ENCODE assay signal across 8 mouse cellular contexts in the genomic region with DNA sequence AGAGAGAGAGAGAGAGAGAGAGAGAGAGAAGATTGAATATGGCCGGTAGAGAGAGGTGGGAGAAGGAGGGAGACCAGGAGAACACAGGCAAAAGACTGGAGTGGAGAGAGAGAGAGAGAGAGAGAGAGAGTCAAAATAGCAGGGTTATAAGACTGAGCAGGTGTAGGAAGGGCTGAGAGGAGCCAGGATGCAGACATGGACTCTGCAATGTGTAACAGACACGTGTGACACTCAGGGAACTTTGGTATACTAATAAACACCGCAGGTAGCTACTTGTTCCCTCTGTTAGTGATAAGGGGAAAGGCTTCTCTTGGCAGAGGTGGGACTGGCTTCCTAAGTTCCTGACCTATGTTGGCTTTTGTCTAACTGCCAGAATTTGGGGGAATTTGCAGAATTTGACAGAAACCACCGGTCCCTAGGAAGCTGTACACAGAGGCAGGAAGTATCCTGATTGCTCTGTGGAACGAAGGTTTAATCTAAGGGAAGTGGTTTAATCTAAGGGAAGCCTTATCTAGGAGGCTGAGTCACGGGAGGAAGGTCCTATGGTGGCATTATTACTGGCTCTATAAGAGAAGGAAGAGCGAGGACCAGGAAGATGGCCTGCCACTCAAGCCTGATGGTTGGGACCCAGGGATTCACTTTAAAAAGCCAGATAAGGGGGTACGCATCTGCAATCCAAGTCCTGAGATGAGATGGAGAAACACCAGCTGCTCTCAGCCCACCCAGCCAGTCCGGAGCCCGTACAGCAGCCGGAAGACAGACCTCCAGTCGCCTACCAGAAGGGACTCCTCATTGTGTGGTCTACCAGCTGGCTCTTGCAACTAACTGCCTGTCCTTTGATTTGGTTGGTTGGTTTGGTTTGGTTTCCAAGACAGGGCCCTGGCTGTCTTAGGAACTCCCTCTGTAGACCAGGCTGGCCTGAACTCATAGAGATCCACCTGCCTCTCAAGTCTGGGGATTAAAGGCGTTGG. TPM values are rescaled to one million over a fixed set of nuclear protein-coding genes. Genes with fewer than 3 reads are reported as not detected.
DNase-seq lines count a peak whose midpoint lies in the region; ATAC-seq and TF ChIP-seq lines count a peak whose summit lies in the region.

No protein-coding gene starts in this region.

- H3K27ac ChIP-seq in cerebellum, adult 2 months (ENCODE audit: insufficient read depth, low read length) = no peak overlapping the region
- H3K27ac ChIP-seq in embryonic facial prominence, embryonic 14.5 days (replicated peaks; ENCODE audit: low read depth, low read length) = no peak overlapping the region
- H3K27ac ChIP-seq in intestine, embryonic 14.5 days (ENCODE audit: low read depth) = peak overlapping the region; percentile 73; the same call in 1 of the 2 replicates

- WGBS in cerebellum, adult 2 months = 51% methylated on average over 13 of the region's 13 CpGs
- 64% methylated on average over 13 of the region's 13 CpGs for WGBS in embryonic facial prominence, embryonic 14.5 days
- WGBS in intestine, embryonic 14.5 days = 45% methylated on average over 13 of the region's 13 CpGs

- H3K9me3 ChIP-seq in embryonic facial prominence, embryonic 14.5 days (ENCODE audit: control insufficient read depth, low read length) = no peaks in the 10 kb centered on the region
- H3K9me3 ChIP-seq in intestine, embryonic 14.5 days (ENCODE audit: control insufficient read depth, low read length) = no peaks in the 10 kb centered on the region

- no peaks in the 10 kb centered on the region for H3K27me3 ChIP-seq in cerebellum, adult 2 months (ENCODE audit: control insufficient read depth, insufficient read depth, low read length)
- H3K27me3 ChIP-seq in embryonic facial prominence, embryonic 14.5 days (replicated peaks; ENCODE audit: control insufficient read depth, insufficient read depth, low read length) = no peaks in the 10 kb centered on the region
- no peaks in the 10 kb centered on the region for H3K27me3 ChIP-seq in intestine, embryonic 14.5 days (replicated peaks; ENCODE audit: control insufficient read depth, insufficient read depth, low read length)

- H3K9ac ChIP-seq in embryonic facial prominence, embryonic 14.5 days (ENCODE audit: low read depth, low read length) = peak overlapping the region; percentile 61; the same call in 1 of the 2 replicates
- no peak overlapping the region for H3K9ac ChIP-seq in intestine, embryonic 14.5 days (ENCODE audit: low read length)

- peaks cover 3% of the 10 kb centered on the region for H3K4me1 ChIP-seq in cerebellum, adult 2 months (ENCODE audit: control insufficient read depth, insufficient read depth, low read length)
- H3K4me1 ChIP-seq in embryonic facial prominence, embryonic 14.5 days (ENCODE audit: control insufficient read depth, insufficient read depth, low read length) = peaks cover 8% of the 10 kb centered on the region; the same call in 1 of the 2 replicates
- peaks cover 20% of the 10 kb centered on the region for H3K4me1 ChIP-seq in intestine, embryonic 14.5 days (replicated peaks; ENCODE audit: control insufficient read depth, insufficient read depth, low read length)

- H3K36me3 ChIP-seq in embryonic facial prominence, embryonic 14.5 days (ENCODE audit: control insufficient read depth, insufficient read depth, low read length) = no peaks in the 10 kb centered on the region
- no peaks in the 10 kb centered on the region for H3K36me3 ChIP-seq in intestine, embryonic 14.5 days (ENCODE audit: control insufficient read depth, insufficient read depth, low read length)

- DNase-seq in cerebellum, adult 2 months = no peak
- no peak for DNase-seq in cerebellum, postnatal 36 days
- DNase-seq in embryonic facial prominence, embryonic 14.5 days (ENCODE audit: low spot score) = no peak
- DNase-seq in intestine, embryonic 14.5 days (ENCODE audit: low spot score) = no peak
- DNase-seq in lung, postnatal 14 days = peak; percentile 18
- no peak for DNase-seq in urinary bladder, postnatal 36 days (ENCODE audit: low spot score in 2 of 2)
- DNase-seq in ovary, postnatal 14 days (ENCODE audit: low spot score) = no peak

- ATAC-seq in embryonic facial prominence, embryonic 14.5 days (ENCODE audit: low read depth) = no peak
- ATAC-seq in intestine, embryonic 14.5 days (replicated peaks; ENCODE audit: low FRiP score, low TSS enrichment, low read depth) = no peak
- ATAC-seq in erythroblast, adult 5-6 weeks (replicated peaks; ENCODE audit: low FRiP score, poor library complexity, severe bottlenecking) = no peak

- no peak for TF ChIP-seq CTCF in cerebellum, adult 2 months (IDR thresholded peaks at IDR 0.05; ENCODE audit: borderline replicate concordance, insufficient read depth, low read depth, low read length)

- peak overlapping the region; percentile 92 for H3K4me2 ChIP-seq in embryonic facial prominence, embryonic 14.5 days (ENCODE audit: low read depth, low read length)
- H3K4me2 ChIP-seq in intestine, embryonic 14.5 days (ENCODE audit: low read length) = peak overlapping the region; percentile 79

- peak overlapping the region; percentile 62 for H3K4me3 ChIP-seq in cerebellum, adult 2 months (replicated peaks; ENCODE audit: insufficient read depth, low read depth, low read length)
- H3K4me3 ChIP-seq in embryonic facial prominence, embryonic 14.5 days (ENCODE audit: low read depth, low read length) = peak overlapping the region; percentile 46
- H3K4me3 ChIP-seq in intestine, embryonic 14.5 days (ENCODE audit: low read depth, low read length) = no peak overlapping the region; the same call in 1 of the 2 replicates

- TF ChIP-seq POLR2A in cerebellum, adult 2 months (IDR thresholded peaks at IDR 0.05; ENCODE audit: borderline replicate concordance, insufficient read depth, low read length) = no peak

RNA-seq across cellular contexts. Expression of a gene that starts 27.3 kb away (rescaled TPM):
- polyA plus RNA-seq in cerebellum, adult 2 months (2012; rRNA removed) = not detected in 2 replicates
- 52.1 and 52.5 TPM in 2 replicates for polyA plus RNA-seq in embryonic facial prominence, embryonic 14.5 days (2014; fragmentation: Nextera tagmentation; extraction: Ambion mirVana)
- polyA plus RNA-seq in intestine, embryonic 14.5 days (2014; fragmentation: Nextera tagmentation; extraction: Ambion mirVana) = 0.31 TPM in 1 of 2 replicates, not detected in the other
- total RNA-seq in erythroblast, adult 5-6 weeks (2015; ENCODE audit: low replicate concordance) = not detected in 2 replicates
- total RNA-seq in erythroblast, adult 5-6 weeks (2017; ENCODE audit: low replicate concordance) = not detected in 2 replicates

RNA-seq across cellular contexts. Expression of a gene that starts 29.8 kb away (rescaled TPM):
- 72.2 and 75.6 TPM in 2 replicates for polyA plus RNA-seq in cerebellum, adult 2 months (2012; rRNA removed)
- polyA plus RNA-seq in embryonic facial prominence, embryonic 14.5 days (2014; fragmentation: Nextera tagmentation; extraction: Ambion mirVana) = 96.5 and 110 TPM in 2 replicates
- 79.7 and 82.7 TPM in 2 replicates for polyA plus RNA-seq in intestine, embryonic 14.5 days (2014; fragmentation: Nextera tagmentation; extraction: Ambion mirVana)
- total RNA-seq in erythroblast, adult 5-6 weeks (2015; ENCODE audit: low replicate concordance) = 15.9 and 34.5 TPM in 2 replicates
- 32.9 and 46.5 TPM in 2 replicates for total RNA-seq in erythroblast, adult 5-6 weeks (2017; ENCODE audit: low replicate concordance)

RNA-seq across cellular contexts. Expression of a gene that starts 30.0 kb away (rescaled TPM):
- polyA plus RNA-seq in cerebellum, adult 2 months (2012; rRNA removed) = 3.8 and 4.7 TPM in 2 replicates
- 0.83 TPM in 1 of 2 replicates, not detected in the other for polyA plus RNA-seq in embryonic facial prominence, embryonic 14.5 days (2014; fragmentation: Nextera tagmentation; extraction: Ambion mirVana)
- polyA plus RNA-seq in intestine, embryonic 14.5 days (2014; fragmentation: Nextera tagmentation; extraction: Ambion mirVana) = not detected in 2 replicates
- 0.96 and 1.0 TPM in 2 replicates for total RNA-seq in erythroblast, adult 5-6 weeks (2015; ENCODE audit: low replicate concordance)
- total RNA-seq in erythroblast, adult 5-6 weeks (2017; ENCODE audit: low replicate concordance) = 0.94 and 0.98 TPM in 2 replicates

RNA-seq across cellular contexts. Expression of a gene that starts 56.1 kb away (rescaled TPM):
- polyA plus RNA-seq in cerebellum, adult 2 months (2012; rRNA removed) = 915 and 924 TPM in 2 replicates
- 1,431 and 1,467 TPM in 2 replicates for polyA plus RNA-seq in embryonic facial prominence, embryonic 14.5 days (2014; fragmentation: Nextera tagmentation; extraction: Ambion mirVana)
- polyA plus RNA-seq in intestine, embryonic 14.5 days (2014; fragmentation: Nextera tagmentation; extraction: Ambion mirVana) = 1,628 and 1,680 TPM in 2 replicates
- total RNA-seq in erythroblast, adult 5-6 weeks (2015; ENCODE audit: low replicate concordance) = 192 and 222 TPM in 2 replicates
- total RNA-seq in erythroblast, adult 5-6 weeks (2017; ENCODE audit: low replicate concordance) = 246 and 293 TPM in 2 replicates

RNA-seq across cellular contexts. Expression of a gene that starts 57.0 kb away (rescaled TPM):
- polyA plus RNA-seq in cerebellum, adult 2 months (2012; rRNA removed) = 78.4 and 84.2 TPM in 2 replicates
- 146 and 148 TPM in 2 replicates for polyA plus RNA-seq in embryonic facial prominence, embryonic 14.5 days (2014; fragmentation: Nextera tagmentation; extraction: Ambion mirVana)
- polyA plus RNA-seq in intestine, embryonic 14.5 days (2014; fragmentation: Nextera tagmentation; extraction: Ambion mirVana) = 168 and 173 TPM in 2 replicates
- total RNA-seq in erythroblast, adult 5-6 weeks (2015; ENCODE audit: low replicate concordance) = 7.3 and 12.5 TPM in 2 replicates
- 3.4 and 12.0 TPM in 2 replicates for total RNA-seq in erythroblast, adult 5-6 weeks (2017; ENCODE audit: low replicate concordance)

Comparison
In these comparisons a context has a peak if more than half of its experiments do, and no peak if none do; other contexts are left out.
1. RNA of a gene that starts 27.3 kb away (polyA plus RNA-seq): 52.1 to 52.5 TPM in embryonic facial prominence, embryonic 14.5 days; 0.31 TPM in intestine, embryonic 14.5 days and not detected in cerebellum, adult 2 months; every median in the first group is over 10 times any median in the second.